Mouse (Mus musculus): Measurements from ENCODE around the gene Dapk2. TPM values are rescaled to one million over a fixed set of nuclear protein-coding genes. Genes with fewer than 3 reads are reported as not detected.

The Dapk2 gene
- total RNA-seq, 4 experiments from 2014 or later: 3.5 to 8.0 (median 4.8) TPM

DNA sequence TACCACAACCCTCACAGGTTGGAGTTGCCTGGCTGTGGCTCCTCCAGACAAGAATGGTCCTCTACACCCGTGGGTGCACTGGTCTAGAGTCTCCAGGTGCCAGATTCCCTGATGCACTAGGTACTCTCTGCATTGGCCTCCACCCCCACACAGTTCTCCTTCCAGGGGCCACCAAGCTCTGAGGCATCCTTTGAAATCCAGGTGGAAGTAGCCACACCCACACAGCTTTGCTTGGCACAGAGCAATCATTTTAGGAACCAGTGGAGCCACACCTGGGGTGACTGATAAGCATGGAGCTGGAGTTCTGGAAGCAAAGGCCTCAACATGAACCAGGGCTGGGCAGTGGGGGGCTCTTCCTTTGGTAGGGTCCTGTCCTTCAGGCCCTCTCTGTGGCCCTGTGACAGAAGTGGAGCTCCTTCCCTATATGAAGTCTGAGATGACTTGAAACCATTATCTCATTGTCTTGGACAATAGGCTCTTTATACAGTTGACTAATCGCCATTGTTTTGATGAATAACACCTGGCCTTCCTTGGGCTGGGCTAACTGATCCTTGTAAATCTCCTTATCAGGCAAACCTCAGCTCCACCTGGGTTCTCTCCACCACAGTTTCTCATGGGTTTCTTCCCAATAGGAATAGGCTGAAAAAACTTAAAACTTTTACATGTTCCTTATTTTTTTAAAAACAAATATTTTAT lies 70.6 kb downstream of the Dapk2 start:
- no peak for DNase-seq (ENCODE audit: low spot score)

DNA sequence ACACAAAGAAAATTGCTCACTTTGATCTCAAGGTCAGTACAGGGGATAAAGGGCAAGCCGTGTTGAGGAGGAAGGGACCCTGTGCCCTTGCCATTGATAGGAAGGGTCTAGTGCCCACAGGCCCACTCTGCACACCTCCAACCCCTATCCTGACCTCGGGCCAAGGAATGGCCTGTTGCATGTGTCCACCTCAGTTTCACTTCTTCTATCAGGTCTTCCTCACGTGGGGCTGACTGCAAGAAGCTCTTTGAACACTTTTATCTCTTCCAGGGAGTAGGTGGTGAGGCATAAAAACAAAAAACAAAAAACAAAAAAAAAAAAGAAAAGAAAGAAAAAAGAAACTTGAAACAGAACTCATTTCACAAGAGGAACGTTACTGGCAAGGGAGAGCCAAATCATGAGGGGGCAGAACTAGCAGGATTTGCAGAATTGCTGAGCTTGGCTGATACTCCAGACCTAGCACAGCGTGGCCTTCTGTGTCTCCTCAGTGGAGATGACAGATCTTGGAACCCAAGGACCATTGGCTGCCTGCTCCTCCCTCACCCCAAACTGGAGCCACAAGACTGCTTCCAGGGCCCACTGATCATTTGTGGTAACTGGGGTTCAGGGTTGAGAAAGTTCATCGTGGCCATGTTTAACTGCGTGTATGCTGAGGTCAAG lies 73.9 kb downstream of the Dapk2 start:
- DNase-seq (ENCODE audit: low spot score): no peak

DNA sequence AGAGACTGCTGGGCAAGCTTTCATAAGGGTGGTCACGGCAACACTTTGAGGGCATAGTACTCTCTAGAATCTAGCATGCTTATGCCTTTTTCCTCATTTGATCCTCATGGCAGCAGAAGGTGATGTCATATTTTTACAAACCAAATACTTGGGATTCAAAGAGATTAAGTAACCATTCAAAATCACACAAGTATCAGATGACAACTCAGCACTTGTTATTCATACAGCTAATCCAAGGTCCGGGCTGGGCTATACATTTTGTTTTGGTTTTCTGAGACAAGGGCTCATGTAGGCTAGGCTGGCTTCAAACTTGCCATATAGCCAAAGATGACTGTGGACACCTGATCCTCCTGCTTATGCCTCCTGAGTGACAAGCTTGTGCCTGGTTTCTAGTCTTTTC lies 78.6 kb downstream of the Dapk2 start:
- DNase-seq (ENCODE audit: low spot score): no peak

DNA sequence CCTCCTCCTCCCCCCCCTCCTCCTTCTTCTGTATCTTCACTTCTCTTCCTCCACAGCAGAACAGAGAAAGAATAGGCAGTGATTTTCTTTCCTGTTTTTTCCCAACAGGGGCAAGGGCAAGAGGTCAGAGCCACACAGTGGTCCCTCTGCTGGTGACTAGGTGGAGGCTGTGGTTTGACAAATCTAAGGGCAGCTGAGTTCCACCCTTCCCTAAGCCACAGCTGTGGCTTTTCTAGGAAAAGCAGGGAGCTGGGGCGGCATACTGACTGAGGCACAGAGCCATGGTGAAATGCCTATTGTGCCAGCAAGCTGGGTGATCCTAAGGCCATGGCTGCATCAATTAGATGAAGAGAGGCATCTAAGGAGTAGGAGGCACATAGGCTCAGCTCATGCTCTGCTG lies 79.7 kb downstream of the Dapk2 start:
- DNase-seq (ENCODE audit: low spot score): no peak

DNA sequence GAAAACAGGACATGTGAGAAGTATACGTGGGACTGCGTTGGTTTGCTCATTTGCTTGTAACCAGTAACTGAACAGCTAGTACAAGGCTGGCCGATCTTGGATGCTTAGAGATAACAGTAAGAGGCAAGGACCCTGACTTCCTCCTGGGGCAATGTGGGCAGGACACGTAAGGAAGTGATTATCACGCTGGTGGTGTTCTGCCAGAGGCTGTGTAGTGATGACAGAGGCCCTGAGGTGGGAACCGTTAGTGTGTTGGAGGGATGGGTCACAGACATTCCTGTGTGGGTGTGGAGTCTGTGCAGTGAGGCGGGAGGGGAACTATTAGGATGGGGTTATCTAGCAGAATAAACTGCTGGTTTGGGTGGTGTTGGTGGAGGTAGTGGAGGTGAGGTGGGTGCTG lies 81.2 kb downstream of the Dapk2 start:
- no peak for DNase-seq (ENCODE audit: low spot score)

DNA sequence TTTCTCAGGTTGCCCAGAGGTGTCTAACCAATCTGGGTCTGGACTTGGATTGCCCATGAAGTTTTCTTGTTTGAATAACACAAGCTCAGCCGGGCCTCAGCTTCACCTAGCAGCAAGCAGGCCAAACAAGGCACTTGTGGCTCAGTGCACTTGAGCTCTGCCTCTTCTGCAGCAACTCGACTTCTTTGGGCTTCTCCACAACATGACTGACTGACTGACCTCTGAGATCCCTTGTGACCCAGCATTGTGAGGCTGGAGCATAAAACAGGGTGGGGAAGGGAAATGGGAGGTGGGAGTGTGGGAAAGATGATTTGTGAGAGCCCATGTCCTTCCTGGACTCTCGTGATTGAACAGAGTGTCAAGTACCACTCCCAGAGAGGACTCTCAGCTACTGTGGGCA lies 81.7 kb downstream of the Dapk2 start:
- DNase-seq (ENCODE audit: low spot score): no peak

DNA sequence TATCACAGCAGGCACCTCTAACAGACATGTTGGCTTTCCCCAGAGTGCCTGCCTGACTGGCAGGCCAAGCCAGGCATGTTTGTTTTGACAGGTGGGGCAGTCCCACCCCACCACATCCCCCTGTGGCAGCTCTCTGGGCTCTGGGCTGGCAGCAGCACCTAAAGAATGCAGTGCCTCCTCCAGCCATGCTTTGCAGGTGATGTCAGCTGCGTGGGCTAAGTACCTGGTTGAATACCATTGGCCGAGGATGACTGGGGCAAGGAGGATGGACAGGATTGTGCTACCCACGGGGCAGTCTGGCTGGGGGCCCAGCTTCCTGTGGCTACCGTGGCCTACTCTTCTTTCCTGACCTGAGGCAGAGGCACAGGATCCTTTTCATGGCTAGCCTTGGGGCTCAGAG lies 82.5 kb downstream of the Dapk2 start:
- no peak for DNase-seq (ENCODE audit: low spot score)

DNA sequence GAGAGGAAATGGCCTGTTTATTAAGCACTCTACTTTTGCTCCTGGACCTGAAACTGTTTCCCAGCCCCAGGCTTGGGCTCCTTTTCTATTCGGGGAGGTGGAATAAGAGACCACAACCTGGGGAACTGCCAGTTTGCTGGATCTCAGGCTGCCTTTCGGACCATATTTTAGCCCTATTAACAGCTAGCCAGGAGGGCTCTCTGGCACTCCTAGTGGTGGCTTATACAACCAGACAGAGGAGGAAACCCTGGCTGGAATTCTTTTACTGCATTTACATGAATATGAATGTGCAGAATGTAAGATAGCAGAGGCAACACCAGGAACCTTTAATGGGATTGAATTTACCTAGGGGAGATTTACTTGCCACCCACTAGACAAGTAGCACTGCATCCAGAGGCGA lies 83.0 kb downstream of the Dapk2 start:
- no peak for DNase-seq (ENCODE audit: low spot score)

DNA sequence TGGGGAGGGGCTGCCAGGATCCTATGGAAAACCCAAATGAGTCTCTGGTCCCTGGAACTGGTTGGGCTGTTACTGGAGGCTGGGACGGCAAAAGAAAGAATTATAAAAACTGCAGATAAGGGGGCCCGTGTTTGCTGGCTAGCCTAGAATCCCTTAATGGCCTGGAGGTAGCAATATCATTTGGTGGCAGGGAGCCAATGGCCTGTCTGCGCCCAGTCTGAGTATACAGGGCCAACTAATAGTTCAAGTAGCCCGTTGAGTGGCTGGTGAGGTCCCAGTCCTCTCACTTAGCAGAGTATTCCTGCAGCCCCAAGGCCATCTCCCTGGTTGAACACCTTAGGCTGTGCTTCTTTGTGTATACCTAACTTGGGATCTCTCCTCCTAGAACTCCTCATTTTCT lies 83.7 kb downstream of the Dapk2 start:
- DNase-seq (ENCODE audit: low spot score): no peak

DNA sequence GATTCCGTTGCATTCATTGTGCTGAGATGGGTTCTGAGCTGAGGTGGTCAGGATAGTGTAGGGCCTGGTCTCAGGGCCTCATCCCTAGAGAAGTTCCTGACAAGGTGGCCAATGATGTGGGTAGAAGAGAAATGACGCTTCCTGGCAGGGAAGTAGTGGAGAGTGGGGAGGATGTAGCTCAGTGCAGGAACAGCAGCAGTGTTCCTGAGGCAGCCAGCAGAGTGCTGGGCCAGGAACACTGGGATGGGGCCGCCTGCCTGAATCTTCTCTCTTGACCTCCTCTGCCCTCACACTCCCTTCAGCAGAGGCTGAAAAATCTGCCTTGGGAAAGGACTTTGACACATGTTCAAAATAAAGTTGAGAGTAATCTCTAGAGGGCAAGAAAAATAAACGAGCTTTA lies 85.2 kb downstream of the Dapk2 start:
- peak; percentile 53 for DNase-seq (ENCODE audit: low spot score)

DNA sequence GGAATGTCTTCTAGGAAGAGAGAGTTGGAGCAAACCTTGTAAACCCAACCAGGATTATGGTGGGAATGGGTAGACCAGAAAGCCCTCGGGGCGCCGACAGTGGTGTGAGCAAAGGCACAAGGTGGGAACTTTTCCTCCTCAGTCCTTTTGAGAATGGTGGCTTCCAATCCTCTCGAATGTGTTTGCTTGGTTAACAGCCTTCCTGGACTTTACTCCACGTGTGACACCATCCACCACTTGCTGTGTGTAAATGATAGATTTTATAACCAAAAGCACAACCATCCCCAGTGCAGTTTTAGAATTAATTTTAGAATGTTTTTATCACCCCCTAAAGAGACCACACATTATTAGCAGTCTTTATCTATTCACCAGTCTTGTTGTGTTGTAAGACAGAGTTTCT lies 86.1 kb downstream of the Dapk2 start:
- DNase-seq (ENCODE audit: low spot score): no peak

DNA sequence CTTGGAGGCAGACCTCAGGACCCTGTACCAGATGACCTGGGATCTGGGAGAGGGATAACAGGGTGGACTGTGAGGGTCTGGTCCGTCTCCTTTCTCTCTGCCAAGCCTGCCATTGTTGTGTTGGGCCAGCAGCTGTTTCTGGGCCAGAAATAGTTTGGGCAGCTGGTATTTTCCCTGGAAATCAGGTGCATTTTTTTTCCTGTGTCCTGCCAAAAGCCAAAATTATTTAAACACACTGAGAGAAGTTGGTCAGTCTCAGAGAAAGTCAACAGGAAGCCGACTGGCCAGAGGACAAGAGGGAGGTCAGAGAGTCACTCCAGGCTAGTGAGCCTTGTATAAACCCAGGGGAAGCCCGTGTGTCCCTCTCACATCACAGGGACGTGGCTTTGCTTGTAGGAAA lies 87.7 kb downstream of the Dapk2 start:
- peak; percentile 64 for DNase-seq (ENCODE audit: low spot score)

DNA sequence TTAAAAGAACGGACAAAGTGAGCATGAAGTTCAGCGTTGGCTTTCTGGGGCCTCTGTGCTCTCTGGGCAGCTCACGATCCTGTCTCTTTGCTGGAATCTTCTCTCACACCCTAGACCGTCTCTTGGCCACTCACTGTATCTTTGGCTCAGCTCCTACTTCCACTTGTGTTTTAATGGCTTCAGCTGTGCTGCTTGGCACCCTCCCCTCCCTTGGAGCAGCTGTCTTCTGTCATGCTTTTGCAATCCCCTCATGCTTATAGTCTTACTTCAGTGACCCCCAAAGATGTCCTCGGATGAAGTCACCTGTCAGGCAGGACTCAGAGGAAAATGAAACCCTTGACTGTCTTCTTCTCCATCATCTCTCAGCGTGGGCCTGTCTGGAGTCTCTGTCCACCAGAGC lies 91.3 kb downstream of the Dapk2 start:
- no peak for DNase-seq (ENCODE audit: low spot score)

DNA sequence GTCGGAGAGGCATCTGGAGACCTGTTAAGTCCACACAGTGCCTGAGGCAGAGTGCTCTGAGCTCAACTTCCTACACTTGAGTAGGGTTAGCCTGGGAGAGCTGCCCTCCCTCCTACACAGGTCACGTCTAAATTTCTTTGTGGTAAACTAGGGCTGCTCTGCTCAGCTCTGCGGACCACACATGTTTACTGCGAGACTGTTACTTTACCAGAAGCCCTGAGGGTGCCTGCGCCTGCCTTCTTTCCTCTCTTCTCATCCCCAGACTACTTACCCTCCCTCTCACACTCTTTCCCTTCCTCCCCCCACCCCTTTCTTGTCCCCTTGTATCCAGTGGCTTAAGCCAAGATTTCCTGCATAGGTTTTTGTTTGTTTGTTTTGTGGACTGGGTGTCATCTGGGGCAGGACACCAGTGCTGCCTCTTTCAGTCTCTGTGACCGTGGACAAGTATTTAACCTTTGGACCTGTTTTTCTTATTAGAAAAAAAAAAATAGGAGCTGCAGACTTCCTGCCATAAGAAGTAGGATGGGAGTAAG lies 93.2 kb downstream of the Dapk2 start:
- DNase-seq (ENCODE audit: low spot score): no peak

DNA sequence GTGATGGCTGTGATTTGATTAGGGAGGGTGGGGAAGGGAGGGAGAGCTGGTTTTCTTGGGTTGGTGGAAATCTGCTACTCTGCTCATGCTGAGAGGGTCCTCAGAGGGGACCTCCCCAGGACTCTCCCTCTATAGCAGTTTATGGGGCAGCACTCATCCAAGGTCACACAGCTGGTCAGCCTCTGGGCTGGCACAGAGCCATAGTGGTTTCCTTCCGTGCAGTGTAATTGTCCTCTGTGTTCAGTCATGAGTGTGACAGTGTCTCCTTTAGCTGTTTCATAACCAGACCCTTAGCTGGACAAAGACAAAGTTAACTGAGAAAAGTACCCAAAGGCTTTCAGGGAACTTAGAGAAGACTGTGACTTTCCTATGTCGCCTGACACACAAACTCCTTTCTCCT lies 103.7 kb downstream of the Dapk2 start:
- DNase-seq (ENCODE audit: low spot score): no peak

DNA sequence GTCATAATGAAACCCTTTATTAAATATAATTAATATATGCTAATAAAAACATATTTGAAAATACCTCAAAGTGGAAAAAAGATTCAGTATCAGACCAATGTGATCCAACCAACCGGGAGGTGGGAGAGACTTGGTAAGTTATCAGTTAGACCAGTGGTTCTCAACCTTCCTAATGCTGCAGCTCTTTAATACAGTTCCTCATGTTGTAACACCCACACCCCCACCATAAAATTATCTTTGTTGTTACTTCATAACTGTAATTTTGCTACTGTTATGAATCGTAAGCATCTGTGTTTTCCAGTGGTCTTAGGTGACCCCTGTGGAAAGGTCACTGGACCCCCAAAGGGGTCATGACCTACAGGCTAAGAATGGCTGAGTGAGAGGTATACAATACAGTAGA lies 105.7 kb downstream of the Dapk2 start:
- DNase-seq (ENCODE audit: low spot score): no peak

DNA sequence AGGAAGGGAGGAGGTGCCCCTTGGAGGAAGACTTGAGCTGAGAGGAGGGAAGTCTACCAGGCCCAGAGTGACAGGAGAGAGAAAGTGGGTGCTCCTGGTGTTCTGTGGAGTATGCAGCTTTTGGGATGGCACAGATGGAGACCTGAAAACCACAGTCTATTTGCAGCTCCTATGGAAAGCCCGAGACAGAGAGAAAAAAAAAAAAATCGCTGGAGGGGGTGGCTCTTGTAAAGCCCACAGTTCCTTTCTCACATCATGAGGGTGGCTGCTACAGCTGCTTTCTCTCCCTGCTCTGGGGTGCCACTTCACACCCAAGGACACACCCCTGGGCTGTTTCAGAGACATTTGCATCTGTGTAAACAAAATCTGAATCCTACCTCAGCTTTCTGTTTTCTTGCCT lies 107.6 kb downstream of the Dapk2 start:
- no peak for DNase-seq (ENCODE audit: low spot score)

DNA sequence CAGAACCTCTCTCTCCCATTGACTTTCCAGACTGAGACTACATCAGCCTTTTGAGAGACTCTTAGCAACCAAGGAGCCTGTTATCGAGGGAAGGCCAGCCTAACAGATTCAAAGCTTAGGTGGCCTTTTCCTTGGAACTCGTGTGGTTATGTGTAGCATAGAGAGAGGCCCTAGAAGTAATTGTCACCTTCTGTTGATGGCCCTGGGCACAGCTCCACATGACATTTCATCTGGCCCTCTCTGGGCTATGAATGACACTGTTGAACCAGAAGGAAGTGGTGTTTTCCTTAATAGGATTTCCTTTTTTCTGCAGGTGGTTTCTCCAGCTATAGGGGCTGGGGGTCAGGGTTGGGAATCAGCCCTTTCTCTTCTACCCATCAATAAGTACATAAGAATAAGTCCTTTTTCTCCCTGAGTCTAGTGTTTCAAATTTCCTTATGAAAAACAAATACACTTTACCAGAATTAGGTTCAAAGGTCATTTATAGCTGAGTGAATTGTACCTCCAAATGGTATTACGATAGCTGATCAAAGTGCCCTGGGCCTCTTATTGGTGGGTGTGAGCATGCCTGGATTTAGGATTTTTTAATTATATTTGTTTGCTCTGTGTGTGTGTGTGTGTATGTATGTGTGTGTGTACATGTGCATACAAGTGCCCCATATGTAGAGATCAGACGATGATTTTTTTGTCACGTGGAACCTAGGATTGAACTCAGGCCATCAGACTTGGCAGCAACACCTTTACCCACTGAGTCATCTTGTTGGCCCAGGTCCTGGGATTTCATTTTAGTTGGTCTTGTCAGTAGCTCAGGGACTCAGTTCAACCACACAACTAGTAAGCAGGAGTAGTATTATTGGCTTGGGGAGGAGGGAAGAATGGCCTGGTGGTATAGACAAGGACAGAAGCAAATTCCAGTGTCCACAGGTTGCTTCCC lies 108.5 kb downstream of the Dapk2 start:
- DNase-seq (ENCODE audit: low spot score): no peak

DNA sequence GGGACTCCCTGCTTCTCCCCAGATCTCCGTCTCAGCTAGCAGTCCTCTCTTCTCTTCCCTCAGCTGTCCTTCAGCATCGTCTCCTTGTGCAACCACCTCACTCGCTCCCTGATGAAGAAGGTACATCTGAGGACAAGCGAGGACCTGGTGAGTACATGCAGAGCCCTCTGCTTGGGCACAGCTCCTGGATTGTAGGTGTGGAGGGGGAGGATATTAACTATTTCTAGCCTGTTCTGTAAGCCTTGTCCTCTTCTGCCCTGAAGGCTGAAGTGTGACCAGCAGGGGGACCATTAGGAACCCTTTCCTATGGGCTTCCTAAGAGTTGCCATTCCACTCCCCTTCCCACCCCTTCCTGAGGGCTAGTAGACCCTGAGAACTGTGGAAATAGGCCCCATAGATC lies 110.8 kb downstream of the Dapk2 start:
- DNase-seq (ENCODE audit: low spot score): no peak

DNA sequence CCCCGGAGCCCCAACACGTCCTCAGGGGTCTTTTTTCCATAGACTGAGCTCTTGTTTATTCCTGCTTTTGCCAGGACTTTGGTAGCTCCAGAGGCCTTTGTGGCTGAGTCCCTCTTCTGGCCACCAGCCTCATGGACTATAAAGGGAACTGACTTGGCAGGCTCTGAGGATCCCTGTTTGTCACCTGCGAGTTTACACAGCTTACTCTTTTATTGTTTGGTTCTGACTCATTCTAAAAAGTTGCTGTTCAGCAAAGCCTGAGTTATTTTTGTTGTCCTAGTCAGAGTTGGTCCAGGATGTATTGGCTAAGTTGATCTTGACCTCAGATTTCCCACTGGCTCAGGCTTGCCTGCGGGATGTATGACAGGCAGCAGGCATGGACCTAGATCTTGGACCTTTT lies 112.0 kb downstream of the Dapk2 start:
- DNase-seq (ENCODE audit: low spot score): peak; percentile 58

DNA sequence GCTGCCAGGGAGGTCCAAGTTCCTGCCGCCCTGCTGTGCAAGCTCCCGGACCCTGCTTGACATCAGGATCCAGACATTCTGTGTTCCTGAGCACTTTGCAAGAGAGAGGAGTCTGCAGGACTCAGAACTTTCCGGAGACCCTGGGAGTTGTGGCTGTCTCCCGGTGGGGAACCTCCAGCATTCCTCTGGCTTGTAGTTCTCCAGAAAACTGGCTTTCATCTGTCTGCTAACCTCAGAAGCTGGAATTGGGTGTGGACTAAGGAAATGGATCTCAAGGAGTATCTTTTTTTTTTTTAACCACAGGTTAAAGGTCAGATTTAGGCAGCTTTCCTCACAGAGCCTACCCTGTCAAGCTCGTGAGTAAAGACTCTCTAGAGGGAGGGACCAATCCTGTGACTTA lies 113.7 kb downstream of the Dapk2 start:
- DNase-seq (ENCODE audit: low spot score): no peak

DNA sequence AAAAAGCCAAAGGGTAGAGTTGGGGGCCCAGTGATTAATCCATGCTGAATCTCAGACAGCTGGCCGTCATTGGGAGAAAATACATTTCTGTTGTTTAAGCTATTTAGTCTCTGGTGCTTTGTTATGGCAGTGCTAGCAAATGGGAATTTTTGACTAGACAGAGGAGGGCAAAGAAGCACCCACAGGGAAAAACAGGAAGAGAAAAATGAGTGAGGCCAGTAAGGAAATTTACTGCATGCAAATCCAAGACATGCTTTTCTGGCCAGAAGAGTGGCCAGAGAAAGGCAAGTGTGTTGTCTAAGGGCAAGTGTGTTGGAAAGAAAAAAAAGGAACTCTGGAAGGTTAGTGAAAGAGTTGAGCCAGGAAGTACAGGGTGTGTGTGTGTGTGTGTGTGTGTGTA lies 115.6 kb downstream of the Dapk2 start:
- no peak for DNase-seq (ENCODE audit: low spot score)
